Mouse (Mus musculus) CH12.LX (cell line): ENCODE results near the gene Immp2l. TPM values are rescaled to one million over a fixed set of nuclear protein-coding genes. Genes with fewer than 3 reads are reported as not detected.
A peak's percentile ranks its signal among the peaks of the same experiment; 100 is the strongest.

Source experiments
- DNase-seq: peaks from one replicate; pipeline ENCODE4 v3.0.0-alpha.2; 2013; ENCODE audit errors: extremely low read depth
- H3K27ac ChIP-seq: 2 replicates; pipeline ENCODE4 v1.5.1; 2012; ENCODE audit warnings: low read depth, mild to moderate bottlenecking, control low read depth, moderate library complexity; ENCODE audit not compliant: insufficient read depth
- H3K27me3 ChIP-seq: replicated peaks from 2 replicates; pipeline ENCODE3; 2012; ENCODE audit warnings: inconsistent platforms
- H3K36me3 ChIP-seq, 2 experiments: replicated peaks in 1 of 2; 2 replicates each; pipeline versions ENCODE3 to v1.6.1; 2012; ENCODE audit warnings: inconsistent platforms in 1 of 2, low read length in 1 of 2, mild to moderate bottlenecking in 1 of 2, mixed read lengths in 1 of 2, moderate library complexity in 1 of 2; ENCODE audit not compliant: control insufficient read depth in 1 of 2, insufficient read depth in 1 of 2
- H3K4me1 ChIP-seq, 2 experiments: 2 replicates each; pipeline ENCODE4 v1.6.1; 2012; ENCODE audit warnings: inconsistent platforms in 1 of 2, moderate library complexity in 1 of 2; ENCODE audit not compliant: insufficient read depth in 2 of 2, control insufficient read depth in 1 of 2
- H3K4me2 ChIP-seq: 2 replicates; pipeline ENCODE4 v1.6.1; 2012; ENCODE audit warnings: low read depth, mild to moderate bottlenecking, control low read depth; ENCODE audit not compliant: poor library complexity, insufficient read depth, severe bottlenecking
- H3K4me3 ChIP-seq, 3 experiments: fragments of 150-350 bp in 1 of 3; sonication (generic) in 1 of 3; replicated peaks in 1 of 3; 2 replicates each; pipeline versions ENCODE3 to v1.5.1; 2011 to 2012; ENCODE audit warnings: low read depth in 2 of 3, low read length in 2 of 3, mild to moderate bottlenecking in 2 of 3, moderate library complexity in 2 of 3, control low read depth in 1 of 3, improper control_type of control experiment in 1 of 3, inconsistent platforms in 1 of 3, mixed read lengths in 1 of 3; ENCODE audit not compliant: poor library complexity in 1 of 3
- H3K79me2 ChIP-seq: replicated peaks from 2 replicates; pipeline ENCODE4 v1.6.1; 2012; ENCODE audit warnings: mild to moderate bottlenecking, moderate library complexity; ENCODE audit not compliant: control insufficient read depth, poor library complexity, insufficient read depth, severe bottlenecking; ENCODE audit errors: extremely low read depth
- H3K9ac ChIP-seq: 2 replicates; pipeline ENCODE4 v1.6.1; 2012; ENCODE audit warnings: low read depth, mild to moderate bottlenecking, control low read depth, moderate library complexity; ENCODE audit not compliant: insufficient read depth
- H3K9me3 ChIP-seq: replicated peaks from 2 replicates; pipeline ENCODE3; 2012; ENCODE audit warnings: low read length, inconsistent platforms, mixed read lengths
- BHLHE40 ChIP-seq: IDR thresholded peaks from 2 replicates; pipeline ENCODE4 v1.6.1; 2011; ENCODE audit warnings: mild to moderate bottlenecking, low read depth, low read length, improper control_type of control experiment
- EP300 ChIP-seq: IDR thresholded peaks from 2 replicates; pipeline ENCODE4 v1.6.1; 2011; ENCODE audit warnings: low read length, improper control_type of control experiment
- JUND ChIP-seq: conservative IDR thresholded peaks from 2 replicates; pipeline ENCODE4 v1.6.1; 2011; ENCODE audit warnings: low read depth, low read length, improper control_type of control experiment
- MAZ ChIP-seq: IDR thresholded peaks from 2 replicates; pipeline ENCODE4 v1.6.1; 2012; ENCODE audit warnings: low read depth, mild to moderate bottlenecking, inconsistent platforms, low read length, improper control_type of control experiment, moderate library complexity
- NELFE ChIP-seq: IDR thresholded peaks from 2 replicates; pipeline ENCODE4 v1.6.1; 2011; ENCODE audit warnings: low read depth, low read length, improper control_type of control experiment
- POLR2A ChIP-seq: IDR thresholded peaks from 2 replicates; pipeline ENCODE4 v1.6.1; 2011; ENCODE audit warnings: low read depth, mild to moderate bottlenecking, improper control_type of control experiment, low read length
- RAD21 ChIP-seq: IDR thresholded peaks from 2 replicates; pipeline ENCODE4 v1.6.1; 2011; ENCODE audit warnings: low read depth, mild to moderate bottlenecking, low read length, improper control_type of control experiment, moderate library complexity
- RCOR1 ChIP-seq: conservative IDR thresholded peaks from 2 replicates; pipeline ENCODE4 v1.6.1; 2012; ENCODE audit warnings: low read depth, mild to moderate bottlenecking, inconsistent platforms, low read length, improper control_type of control experiment
- TBP ChIP-seq: conservative IDR thresholded peaks from 2 replicates; pipeline ENCODE4 v1.6.1; 2011; ENCODE audit warnings: low read depth, low read length, improper control_type of control experiment
- TCF12 ChIP-seq: IDR thresholded peaks from 2 replicates; pipeline ENCODE4 v1.6.1; 2014; ENCODE audit warnings: low read depth, mild to moderate bottlenecking, inconsistent platforms, low read length, improper control_type of control experiment
- USF1 ChIP-seq: IDR thresholded peaks from 2 replicates; pipeline ENCODE4 v1.6.1; 2014; ENCODE audit warnings: low read depth, mild to moderate bottlenecking, inconsistent platforms, low read length, improper control_type of control experiment
- ZC3H11A ChIP-seq: IDR thresholded peaks from 2 replicates; pipeline ENCODE4 v1.6.1; 2012; ENCODE audit warnings: low read depth, mild to moderate bottlenecking, inconsistent platforms, low read length, improper control_type of control experiment
- dilution Hi-C: fragments of 300-500 bp; cut with MboI; formaldehyde crosslinking; loops from 2 replicates; pipeline ENCODE4 v1.14.3; 2020; ENCODE audit warnings: low sequenced_read_pairs; ENCODE audit not compliant: extremely low pct_unique_long_range_greater_than_20kb, extremely low pct_ligation_motif_present
- in situ Hi-C: fragments of 300-500 bp; cut with MboI; formaldehyde crosslinking; loops from 3 replicates; pipeline ENCODE4 v1.14.3; 2019; ENCODE audit warnings: low sequenced_read_pairs, low pct_ligation_motif_present, low pct_unique_long_range_greater_than_20kb, mixed read lengths
- polyA plus RNA-seq: library from polyadenylated mRNA; unstranded; fragments of >175 nt; gene quantifications from 2 replicates; pipeline ENCODE4 v1.2.1, GENCODE M21; 2012; ENCODE audit warnings: low read depth; ENCODE audit not compliant: insufficient read length
- total RNA-seq, 2 experiments: library from RNA; depleted of rRNA; stranded (reverse); fragments of 300-350 nt in 1 of 2; fragments of >200 nt in 1 of 2; gene quantifications; 2 replicates each; pipeline ENCODE4 v1.2.3; 2012 to 2014

The Immp2l gene
- total and polyA plus RNA-seq, 3 experiments, result 4.8 to 16.5 (median 9.9) TPM

- H3K36me3 ChIP-seq, result peaks cover 0 to 8% of the 10 kb centered on the region in 2 experiments
- dilution Hi-C loops (no loop called here), in situ Hi-C loops (no loop called here)
- peaks cover 9 to 38% of the 10 kb centered on the region in 2 experiments; a peak in 3 of 4 replicates for H3K4me1 ChIP-seq
- H3K4me3 ChIP-seq, result no peak overlapping the region
- no peak overlapping the region for H3K9ac ChIP-seq
- H3K27ac ChIP-seq, result no peak overlapping the region
- no peaks in the 10 kb centered on the region for H3K79me2 ChIP-seq
- H3K4me2 ChIP-seq, result no peak overlapping the region
- no peaks in the 10 kb centered on the region for H3K9me3 ChIP-seq
- TF ChIP-seq TCF12 (no peak), EP300 (no peak), USF1 (no peak), MAZ (no peak), RCOR1 (no peak), RAD21 (no peak)
- H3K27me3 ChIP-seq, result no peaks in the 10 kb centered on the region
- DNase-seq, result no peak
Observed at GRCm38 (mm10) chr12:41047085-41047766, 23.3 kb downstream of the Immp2l start.

GRCm38 (mm10) chr12:41050945-41051344 lies 27.1 kb downstream of the Immp2l start:
- in situ Hi-C loops, result no loop called here
- TF ChIP-seq POLR2A (no peak), EP300 (0 out of 2 replicates have a peak, but pooled peaks have one; percentile 17), ZC3H11A (no peak)
- Histone ChIP-seq H3K4me2 (peak overlapping the region; percentile 58; the same call in 1 of the 2 replicates), H3K36me3 (peaks cover 0 to 8% of the 10 kb centered on the region in 2 experiments), H3K79me2 (no peaks in the 10 kb centered on the region), H3K4me1 (peaks cover 10 to 41% of the 10 kb centered on the region in 2 experiments), H3K9me3 (no peaks in the 10 kb centered on the region), H3K27ac (no peak overlapping the region), H3K9ac (peak overlapping the region; percentile 55), H3K27me3 (no peaks in the 10 kb centered on the region), H3K4me3 (no peak overlapping the region)
- dilution Hi-C loops, result no loop called here
- DNase-seq, result no peak

GRCm38 (mm10) chr12:41052897-41053296 lies 29.0 kb downstream of the Immp2l start:
- H3K9me3 ChIP-seq, result no peaks in the 10 kb centered on the region
- H3K4me1 ChIP-seq, result peaks cover 10 to 55% of the 10 kb centered on the region in 2 experiments
- dilution Hi-C loops (no loop called here), in situ Hi-C loops (no loop called here)
- no peak overlapping the region for H3K4me3 ChIP-seq
- TF ChIP-seq NELFE, result no peak
- TF ChIP-seq RAD21, result no peak
- TF ChIP-seq TBP, result no peak
- TF ChIP-seq JUND, result no peak
- TF ChIP-seq BHLHE40, result no peak
- DNase-seq, result no peak
- H3K79me2 ChIP-seq, result no peaks in the 10 kb centered on the region
- no peak overlapping the region for H3K9ac ChIP-seq
- H3K4me2 ChIP-seq, result no peak overlapping the region
- no peaks in the 10 kb centered on the region for H3K27me3 ChIP-seq
- no peak overlapping the region for H3K27ac ChIP-seq
- peaks cover 0 to 8% of the 10 kb centered on the region in 2 experiments for H3K36me3 ChIP-seq
